7 mouse cellular contexts compared by ENCODE assay signal in genomic region chr2:124858504-124858903, GRCm38 (mm10).
A peak's percentile ranks its signal among the peaks of the same experiment; 100 is the strongest.
DNase-seq lines count a peak whose midpoint lies in the region; ATAC-seq and TF ChIP-seq lines count a peak whose summit lies in the region.

No protein-coding gene starts in this region.

- H3K27ac ChIP-seq in kidney, embryonic 14.5 days (ENCODE audit: low read depth, low read length) = no peak overlapping the region
- peak overlapping the region; percentile 84; the same call in 1 of the 2 replicates for H3K27ac ChIP-seq in lung, postnatal 0 days (ENCODE audit: low read length)

- no peak overlapping the region for H3K9ac ChIP-seq in kidney, embryonic 14.5 days (ENCODE audit: low read depth, low read length)
- no peak overlapping the region for H3K9ac ChIP-seq in lung, postnatal 0 days (replicated peaks; ENCODE audit: low read depth)

- 0 out of 2 replicates have a peak, but pooled peaks have one; percentile 17 for ATAC-seq in granulocyte monocyte progenitor cell, adult 5-6 weeks (replicated peaks; ENCODE audit: poor library complexity, severe bottlenecking)
- ATAC-seq in kidney, embryonic 14.5 days (ENCODE audit: low FRiP score, low TSS enrichment) = 0 out of 2 replicates have a peak, but pooled peaks have one; percentile 57
- ATAC-seq in lung, postnatal 0 days = peak; percentile 93

- H3K79me3 ChIP-seq in C2C12 (ENCODE audit: low read depth) = no peaks in the 10 kb centered on the region

- H3K9me3 ChIP-seq in kidney, embryonic 14.5 days (ENCODE audit: control insufficient read depth, low read length) = no peaks in the 10 kb centered on the region
- H3K9me3 ChIP-seq in lung, postnatal 0 days (ENCODE audit: low read length) = no peaks in the 10 kb centered on the region

- H3K36me3 ChIP-seq in C2C12 (ENCODE audit: control insufficient read depth, insufficient read depth) = no peaks in the 10 kb centered on the region
- no peaks in the 10 kb centered on the region for H3K36me3 ChIP-seq in kidney, embryonic 14.5 days (ENCODE audit: control insufficient read depth, insufficient read depth, low read length)
- H3K36me3 ChIP-seq in lung, postnatal 0 days (ENCODE audit: insufficient read depth, low read length) = no peaks in the 10 kb centered on the region

- no peak overlapping the region for H3ac ChIP-seq in C2C12 (ENCODE audit: control insufficient read depth, insufficient read length, low read depth)

- no peak overlapping the region for H3K4me3 ChIP-seq in C2C12 (ENCODE audit: insufficient read depth, poor library complexity, severe bottlenecking)
- H3K4me3 ChIP-seq in kidney, embryonic 14.5 days (ENCODE audit: low read length) = no peak overlapping the region
- H3K4me3 ChIP-seq in lung, postnatal 0 days (ENCODE audit: low read depth, low read length) = no peak overlapping the region

- no peaks in the 10 kb centered on the region for H3K4me1 ChIP-seq in kidney, embryonic 14.5 days (ENCODE audit: control insufficient read depth, insufficient read depth, low read length)
- H3K4me1 ChIP-seq in lung, postnatal 0 days (ENCODE audit: insufficient read depth, low read depth, low read length) = no peaks in the 10 kb centered on the region

- no peaks in the 10 kb centered on the region for H3K79me2 ChIP-seq in C2C12 (ENCODE audit: control insufficient read depth, insufficient read depth)

- no peaks in the 10 kb centered on the region for H3K27me3 ChIP-seq in C2C12 (ENCODE audit: control insufficient read depth, insufficient read depth, insufficient read length)
- H3K27me3 ChIP-seq in kidney, embryonic 14.5 days (ENCODE audit: control insufficient read depth, insufficient read depth, low read length) = no peaks in the 10 kb centered on the region
- H3K27me3 ChIP-seq in lung, postnatal 0 days (replicated peaks; ENCODE audit: insufficient read depth, low read length) = no peaks in the 10 kb centered on the region

- peak; percentile 50 for DNase-seq in adipocyte (ENCODE audit: low spot score)
- peak; percentile 86 for DNase-seq in lung, postnatal 0 days (ENCODE audit: low spot score)
- no peak for DNase-seq in B cell, adult 2 months
- no peak for DNase-seq in T-cell, adult 2 months (ENCODE audit: low spot score)

- TF ChIP-seq EP300 in lung, postnatal 0 days (IDR thresholded peaks at IDR 0.05) = peak; percentile 100

- WGBS in kidney, embryonic 14.5 days = 75% methylated on average over 3 of the region's 3 CpGs
- 34% methylated on average over 3 of the region's 3 CpGs for WGBS in lung, postnatal 0 days

- TF ChIP-seq CTCF in C2C12 (IDR thresholded peaks at IDR 0.05; ENCODE audit: control insufficient read depth, insufficient read depth, insufficient read length) = no peak
- TF ChIP-seq CTCF in lung, postnatal 0 days (IDR thresholded peaks at IDR 0.05) = peak; percentile 54

- no peak overlapping the region for H3K4me2 ChIP-seq in kidney, embryonic 14.5 days (replicated peaks; ENCODE audit: low read depth, low read length)
- H3K4me2 ChIP-seq in lung, postnatal 0 days (replicated peaks; ENCODE audit: low read depth, low read length) = no peak overlapping the region

TF ChIP-seq in C2C12, 6 proteins besides CTCF, POLR2A, EP300 and RAD21:
- TF ChIP-seq MAX (IDR thresholded peaks at IDR 0.05) = no peak
- no peak for TF ChIP-seq MYOG (IDR thresholded peaks at IDR 0.05; ENCODE audit: control insufficient read depth, extremely low read depth, insufficient read length)
- no peak for TF ChIP-seq MYOD1 (IDR thresholded peaks at IDR 0.05; ENCODE audit: control insufficient read depth, insufficient read length, low read depth)
- TF ChIP-seq USF1 (IDR thresholded peaks at IDR 0.05; ENCODE audit: low read depth) = no peak
- no peak for TF ChIP-seq CEBPB (IDR thresholded peaks at IDR 0.05; ENCODE audit: low read depth)
- TF ChIP-seq FOSL1 (IDR thresholded peaks at IDR 0.05; ENCODE audit: insufficient read depth, low read length, poor library complexity, severe bottlenecking) = peak; percentile 46

Comparison
In these comparisons a context has a peak if more than half of its experiments do, and no peak if none do; other contexts are left out.
1. DNase-seq: peak in adipocyte (single experiment) and lung, postnatal 0 days (single experiment); none in B cell, adult 2 months (0 of 2) and T-cell, adult 2 months (single experiment).
2. ATAC-seq: peak in every context shown above with its lines; median percentile 93 in lung, postnatal 0 days; 57 in kidney, embryonic 14.5 days; 17 in granulocyte monocyte progenitor cell, adult 5-6 weeks.